Mouse (Mus musculus): ENCODE measurements around the gene Eef1a1. TPM values are rescaled to one million over a fixed set of nuclear protein-coding genes. Genes with fewer than 3 reads are reported as not detected.
"Not testable (repeated sequence)": the region's sequence is repeated elsewhere in the genome, so short reads cannot be mapped to it uniquely, and the experiment has no call there.

Eef1a1 gene
- polyA plus RNA-seq, 1 experiment = 3,710 TPM

GRCm38 (mm10) chr9:78482386-78482785 is 6.6 kb downstream of the Eef1a1 start:
- no peak overlapping the region for H3K4me3 ChIP-seq (replicated peaks; ENCODE audit: control insufficient read depth, low read depth, low read length)
- 44% methylated on average over 3 of the region's 3 CpGs for WGBS

DNA sequence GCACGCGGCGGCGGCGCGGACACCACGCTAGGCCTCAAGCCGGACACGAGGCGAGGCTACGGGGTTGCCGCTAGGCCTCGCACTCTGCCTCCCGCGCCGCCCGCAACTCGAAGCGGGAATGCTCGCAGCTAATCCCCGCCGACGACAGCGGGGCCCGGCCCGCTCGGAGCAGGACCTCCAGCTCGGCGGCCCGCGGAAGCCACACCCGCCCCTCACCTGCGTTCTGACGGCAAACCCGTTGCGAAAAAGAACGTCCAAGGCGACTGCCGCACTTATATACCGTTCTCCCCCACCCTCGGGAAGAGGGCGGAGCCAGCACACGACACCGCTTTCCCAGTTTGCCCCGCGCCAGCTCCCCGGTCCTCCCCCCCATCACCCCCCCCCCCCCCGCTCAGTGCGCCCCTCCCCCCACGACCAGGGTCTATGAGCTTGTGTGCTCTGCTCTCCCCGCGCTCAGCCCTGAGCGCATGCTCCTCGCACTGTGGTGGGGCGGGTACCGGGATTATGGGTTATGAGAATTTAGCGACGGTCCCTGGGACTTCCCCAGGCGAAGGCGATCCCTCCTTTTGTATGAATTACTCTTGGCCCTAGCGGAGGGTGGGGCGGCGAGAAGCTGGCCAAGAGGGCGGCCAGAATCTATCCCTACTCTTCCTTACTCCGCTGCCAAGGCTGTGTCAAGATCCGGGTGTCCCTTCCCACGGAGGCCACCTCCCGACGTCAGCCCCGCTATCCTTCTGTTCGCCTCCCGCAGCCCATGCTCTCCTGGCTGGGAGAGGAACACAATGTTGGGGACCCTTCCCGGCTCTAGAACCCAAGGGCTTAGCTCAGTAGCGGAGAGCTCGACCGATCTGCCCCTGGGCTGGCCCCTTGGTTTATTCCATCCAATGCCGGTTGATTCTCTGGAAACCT is 7.3 kb downstream of the Eef1a1 start:
- under 1% methylated on average over 76 of the region's 77 CpGs for WGBS

More at GRCm38 (mm10) chr9:78482386-78482785, 6.6 kb downstream of the Eef1a1 start:
- Histone ChIP-seq H3K27ac (ENCODE audit: control insufficient read depth, insufficient read depth, low read depth, low read length, poor library complexity) (no peak overlapping the region), H3K4me1 (ENCODE audit: control insufficient read depth, insufficient read depth, low read length) (no peaks in the 10 kb centered on the region)
- TF ChIP-seq CTCF (IDR thresholded peaks at IDR 0.05; ENCODE audit: control insufficient read depth, insufficient read depth, low read length) = no peak

GRCm38 (mm10) chr9:78480706-78481358 is 8.1 kb downstream of the Eef1a1 start:
- Histone ChIP-seq H3K4me1 (ENCODE audit: control insufficient read depth, insufficient read depth, low read length) (no peaks in the 10 kb centered on the region), H3K27ac (ENCODE audit: control insufficient read depth, insufficient read depth, low read depth, low read length, poor library complexity) (peak overlapping the region; percentile 97), H3K4me3 (replicated peaks; ENCODE audit: control insufficient read depth, low read depth, low read length) (peak overlapping the region; percentile 92)
- no peak for TF ChIP-seq CTCF (IDR thresholded peaks at IDR 0.05; ENCODE audit: control insufficient read depth, insufficient read depth, low read length)
- TF ChIP-seq POLR2A (IDR thresholded peaks at IDR 0.05; ENCODE audit: borderline replicate concordance, control insufficient read depth, low read depth, low read length) = no peak
- under 1% methylated on average over 46 of the region's 46 CpGs for WGBS

More for the DNA sequence above, 7.3 kb downstream of the Eef1a1 start:
- no peaks in the 10 kb centered on the region for H3K4me1 ChIP-seq (ENCODE audit: control insufficient read depth, insufficient read depth, low read length)
- H3K4me3 ChIP-seq (replicated peaks; ENCODE audit: control insufficient read depth, low read depth, low read length) = peak overlapping the region; percentile 92
- peak overlapping the region; percentile 97 for H3K27ac ChIP-seq (ENCODE audit: control insufficient read depth, insufficient read depth, low read depth, low read length, poor library complexity)
- TF ChIP-seq POLR2A (IDR thresholded peaks at IDR 0.05; ENCODE audit: borderline replicate concordance, control insufficient read depth, low read depth, low read length) (peak; percentile 99), CTCF (IDR thresholded peaks at IDR 0.05; ENCODE audit: control insufficient read depth, insufficient read depth, low read length) (no peak)

- 0 out of 2 replicates have a peak overlapping the region, but pooled peaks have one; percentile 17 for H3K27ac ChIP-seq (ENCODE audit: control insufficient read depth, insufficient read depth, low read depth, low read length, poor library complexity)
Observed at GRCm38 (mm10) chr9:78480227-78480626, 8.7 kb downstream of the Eef1a1 start.

DNA sequence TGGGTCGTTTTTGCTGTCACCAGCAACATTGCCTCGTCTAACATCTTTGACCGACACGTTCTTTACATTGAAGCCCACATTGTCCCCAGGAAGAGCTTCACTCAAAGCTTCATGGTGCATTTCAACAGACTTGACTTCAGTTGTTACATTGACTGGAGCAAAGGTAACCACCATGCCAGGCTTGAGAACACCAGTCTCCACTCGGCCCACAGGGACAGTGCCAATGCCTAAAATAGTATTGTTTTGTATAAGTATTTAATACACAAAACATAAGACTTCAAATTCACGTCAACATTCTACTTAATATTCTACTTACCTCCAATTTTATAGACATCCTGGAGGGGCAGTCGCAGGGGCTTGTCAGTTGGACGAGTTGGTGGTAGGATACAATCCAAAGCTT is 9.6 kb downstream of the Eef1a1 start:
- WGBS = 42% methylated on average over 8 of the region's 8 CpGs
- H3K4me1 ChIP-seq (ENCODE audit: control insufficient read depth, insufficient read depth, low read length); H3K4me3 ChIP-seq (replicated peaks; ENCODE audit: control insufficient read depth, low read depth, low read length); H3K27ac ChIP-seq (ENCODE audit: control insufficient read depth, insufficient read depth, low read depth, low read length, poor library complexity): not testable (repeated sequence)

More at GRCm38 (mm10) chr9:78480227-78480626, 8.7 kb downstream of the Eef1a1 start:
- H3K4me1 ChIP-seq (ENCODE audit: control insufficient read depth, insufficient read depth, low read length) = not testable (repeated sequence)
- WGBS = 3% methylated on average over 13 of the region's 13 CpGs
- peak overlapping the region; percentile 35 for H3K4me3 ChIP-seq (replicated peaks; ENCODE audit: control insufficient read depth, low read depth, low read length)

- not testable (repeated sequence) for H3K27ac ChIP-seq (ENCODE audit: control insufficient read depth, insufficient read depth, low read depth, low read length, poor library complexity); H3K4me1 ChIP-seq (ENCODE audit: control insufficient read depth, insufficient read depth, low read length); H3K4me3 ChIP-seq (replicated peaks; ENCODE audit: control insufficient read depth, low read depth, low read length)
- 68% methylated on average over 1 of the region's 1 CpGs for WGBS
Observed at GRCm38 (mm10) chr9:78478009-78478605, 10.8 kb downstream of the Eef1a1 start.

DNA sequence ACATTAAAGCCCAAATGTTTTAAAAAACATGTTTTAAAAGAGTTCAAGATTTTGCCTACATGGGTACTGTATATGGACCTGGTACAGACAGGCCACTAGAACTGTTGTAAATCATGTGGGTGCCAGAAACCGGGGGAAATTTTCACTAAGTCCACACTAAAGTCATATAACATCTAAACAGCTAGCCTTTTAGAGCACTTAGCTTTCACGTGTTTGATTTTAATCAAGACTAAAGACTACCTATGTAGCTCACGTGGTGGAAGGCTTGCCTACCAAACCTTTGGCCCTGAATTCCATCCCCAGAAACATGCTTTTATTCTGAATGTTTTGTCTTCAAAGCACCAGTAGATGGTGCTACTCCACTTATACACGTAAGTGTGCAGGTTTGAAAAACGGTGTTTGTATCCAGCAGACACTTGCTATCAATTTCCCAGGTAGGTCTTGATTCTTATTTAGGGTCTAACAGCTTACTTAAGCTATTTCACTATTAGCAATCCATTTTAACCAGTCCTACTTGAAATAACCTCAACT is 11.9 kb downstream of the Eef1a1 start:
- 21% methylated on average over 5 of the region's 5 CpGs for WGBS
- TF ChIP-seq CTCF (IDR thresholded peaks at IDR 0.05; ENCODE audit: control insufficient read depth, insufficient read depth, low read length) (no peak), POLR2A (IDR thresholded peaks at IDR 0.05; ENCODE audit: borderline replicate concordance, control insufficient read depth, low read depth, low read length) (no peak)

DNA sequence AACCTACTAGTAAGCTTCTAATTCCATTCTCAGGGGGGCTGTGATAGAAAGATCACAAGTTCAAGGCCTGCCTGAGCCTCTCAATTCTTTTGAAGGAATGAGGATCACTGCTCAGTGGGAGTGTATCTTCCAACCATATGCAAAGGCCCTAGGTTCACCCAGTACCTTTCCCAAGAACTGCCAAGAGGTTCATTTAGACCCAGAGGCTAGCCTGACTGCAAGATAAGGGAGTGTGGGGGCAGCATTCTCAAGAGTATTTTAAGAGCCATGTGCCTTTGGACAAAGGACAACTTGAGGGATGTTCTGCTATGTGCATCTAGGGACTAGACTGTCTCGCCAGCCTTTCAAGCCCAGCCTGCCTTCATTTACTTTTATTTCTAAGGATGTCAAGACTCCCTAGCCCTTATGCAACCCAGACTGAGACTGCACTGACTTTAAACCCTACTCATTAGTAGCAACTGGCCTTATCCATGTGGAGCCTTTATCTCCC is 12.4 kb downstream of the Eef1a1 start:
- no peaks in the 10 kb centered on the region for H3K4me1 ChIP-seq (ENCODE audit: control insufficient read depth, insufficient read depth, low read length)
- 31% methylated on average over 1 of the region's 1 CpGs for WGBS
- H3K4me3 ChIP-seq (replicated peaks; ENCODE audit: control insufficient read depth, low read depth, low read length) = no peak overlapping the region
- no peak for TF ChIP-seq CTCF (IDR thresholded peaks at IDR 0.05; ENCODE audit: control insufficient read depth, insufficient read depth, low read length)
- no peak overlapping the region for H3K27ac ChIP-seq (ENCODE audit: control insufficient read depth, insufficient read depth, low read depth, low read length, poor library complexity)

More for the DNA sequence above, 11.9 kb downstream of the Eef1a1 start:
- Histone ChIP-seq H3K4me1 (ENCODE audit: control insufficient read depth, insufficient read depth, low read length) (no peaks in the 10 kb centered on the region), H3K27ac (ENCODE audit: control insufficient read depth, insufficient read depth, low read depth, low read length, poor library complexity) (no peak overlapping the region), H3K4me3 (replicated peaks; ENCODE audit: control insufficient read depth, low read depth, low read length) (no peak overlapping the region)

Measured in bone marrow, adult 2 months (tissue).